Mouse (Mus musculus) brain, embryonic 14.5 days (tissue): ENCODE results near the gene Slc2a9. TPM values are rescaled to one million over a fixed set of nuclear protein-coding genes. Genes with fewer than 3 reads are reported as not detected.

Experiments
- DNase-seq: peaks from one replicate; pipeline ENCODE4 v3.0.0-alpha.2; 2011; ENCODE audit warnings: low read depth
- CTCF ChIP-seq: fragments of 200-500 bp; IDR thresholded peaks from 2 replicates; pipeline ENCODE4 v1.5.1; 2012; ENCODE audit warnings: inconsistent platforms, mild to moderate bottlenecking, moderate library complexity, borderline replicate concordance; ENCODE audit not compliant: insufficient read depth, insufficient read length; ENCODE audit errors: extremely low read depth
- POLR2A ChIP-seq: fragments of 200-500 bp; IDR thresholded peaks from 2 replicates; pipeline ENCODE4 v1.6.1; 2012; ENCODE audit warnings: mild to moderate bottlenecking, inconsistent platforms, borderline replicate concordance; ENCODE audit not compliant: poor library complexity, insufficient read depth, insufficient read length, severe bottlenecking; ENCODE audit errors: extremely low read depth
- polyA plus RNA-seq: library from polyadenylated mRNA; depleted of rRNA; stranded (reverse); fragments of >200 nt; gene quantifications from 2 replicates; pipeline ENCODE4 v1.2.3, GENCODE M21; 2012

Slc2a9 gene
- polyA plus RNA-seq, 1 experiment, result 0.81 TPM

DNA sequence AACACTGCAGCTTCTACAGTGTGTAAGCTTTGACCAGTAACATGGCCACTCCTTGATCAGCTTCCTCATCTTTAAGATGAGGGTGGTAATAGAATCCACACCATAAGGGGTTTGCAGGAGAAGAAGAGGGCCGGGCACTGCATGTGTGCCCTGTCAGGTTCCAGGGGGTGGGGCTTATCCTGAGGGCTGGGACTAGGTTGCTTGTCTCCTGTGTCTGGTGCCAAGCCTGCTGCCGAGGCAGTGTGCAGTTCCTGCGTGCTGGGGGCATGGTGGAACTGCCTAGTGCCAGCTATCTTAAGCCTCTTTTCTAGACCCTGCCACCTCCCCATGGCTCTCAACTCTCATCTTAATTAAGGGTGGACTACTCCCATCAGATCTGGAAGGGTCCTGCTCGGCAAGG is 23.9 kb downstream of the Slc2a9 start:
- peak; percentile 40 for DNase-seq
- TF ChIP-seq CTCF (no peak), POLR2A (no peak)

DNA sequence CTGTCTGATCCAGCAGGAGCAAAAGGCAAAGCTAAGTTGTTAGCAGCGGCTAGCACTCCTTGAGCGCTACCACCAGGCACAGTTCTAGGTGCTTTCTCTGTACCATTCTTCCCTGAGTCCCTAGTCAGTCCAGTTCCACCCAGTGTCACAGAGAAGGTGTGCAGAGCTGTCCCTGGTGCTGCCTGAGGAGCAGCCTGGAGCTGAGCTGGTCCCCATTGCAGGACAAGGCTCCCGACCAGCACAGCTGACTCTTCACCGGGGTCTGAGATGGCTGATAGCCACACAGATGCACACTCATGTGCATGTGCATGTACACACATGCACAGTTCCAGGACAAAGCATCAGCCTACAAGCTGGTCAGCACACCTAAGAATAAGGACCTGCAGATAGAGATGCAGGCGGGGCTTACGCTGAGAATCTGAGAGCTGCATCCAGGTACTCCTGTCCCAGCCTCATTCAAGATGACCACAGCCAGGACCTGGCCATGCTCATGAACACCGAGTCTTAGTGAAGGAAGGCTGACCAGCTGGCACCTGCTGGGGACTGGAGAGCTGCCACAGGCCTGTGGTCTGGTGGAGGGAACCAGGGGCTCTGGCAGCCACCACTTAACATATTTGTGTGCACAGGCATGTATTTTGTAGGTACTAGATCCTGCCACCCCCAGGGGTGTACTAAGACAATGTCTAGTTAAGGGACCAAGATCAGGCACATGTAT is 25.1 kb downstream of the Slc2a9 start:
- DNase-seq, result no peak
- no peak for TF ChIP-seq CTCF
- TF ChIP-seq POLR2A, result no peak

DNA sequence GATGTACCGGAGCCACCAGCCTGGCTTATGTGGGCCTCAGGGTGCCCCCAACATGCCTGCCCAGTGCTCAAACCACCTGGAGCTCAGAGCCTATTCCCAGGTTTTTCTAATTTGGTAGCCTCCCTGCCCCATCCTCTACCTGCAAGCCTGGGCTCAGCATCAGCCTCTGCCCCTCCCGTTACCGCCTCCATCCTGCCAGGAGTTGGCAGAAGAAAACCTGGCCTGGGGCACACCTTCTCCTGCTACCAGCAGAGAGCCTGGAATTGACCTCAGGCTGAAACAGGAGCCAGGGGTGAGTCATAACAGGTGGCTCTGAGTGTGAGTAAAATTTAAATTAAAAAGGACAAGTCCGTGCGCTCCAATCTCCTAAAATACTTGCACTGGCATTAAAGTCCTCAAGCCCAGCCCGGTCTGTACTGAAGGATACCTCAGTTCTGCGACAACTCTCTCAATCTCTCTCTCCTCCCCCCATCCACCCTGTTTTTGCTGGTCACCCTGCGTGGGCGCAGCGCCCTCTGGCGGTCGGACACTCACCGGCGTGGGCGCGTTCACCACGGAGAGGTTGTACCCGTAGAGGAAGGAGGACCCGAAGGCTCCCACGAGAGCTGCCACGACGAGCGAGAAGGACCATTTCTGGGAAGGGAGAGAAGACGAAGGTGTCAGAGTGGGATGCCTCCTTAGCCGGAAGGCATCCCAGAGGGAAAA is 25.9 kb downstream of the Slc2a9 start:
- DNase-seq, result no peak

DNA sequence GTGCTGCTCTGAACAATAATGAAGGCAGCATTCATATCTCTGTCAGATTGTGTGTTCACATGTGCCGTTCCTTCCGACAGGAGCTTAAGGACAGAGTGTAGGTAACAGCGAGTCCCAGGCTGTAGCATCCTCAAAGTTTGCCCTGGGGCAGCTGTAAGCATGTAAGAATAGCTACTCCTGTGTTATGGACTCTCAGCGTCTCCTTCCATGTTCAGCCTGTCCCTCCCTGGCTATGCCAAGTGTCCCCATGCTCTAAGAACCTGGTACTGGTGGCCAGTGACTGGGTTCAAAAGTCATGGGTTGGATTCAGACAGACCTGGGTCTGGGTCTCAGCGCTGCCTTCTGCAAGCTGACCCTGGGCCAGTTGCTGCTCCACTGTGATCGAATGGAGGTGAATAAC is 32.1 kb downstream of the Slc2a9 start:
- no peak for DNase-seq
- TF ChIP-seq POLR2A (no peak), CTCF (no peak)

More for the DNA sequence above, 25.9 kb downstream of the Slc2a9 start:
- TF ChIP-seq POLR2A, result no peak
- TF ChIP-seq CTCF, result peak; percentile 29; the same call in 1 of the 2 replicates

DNA sequence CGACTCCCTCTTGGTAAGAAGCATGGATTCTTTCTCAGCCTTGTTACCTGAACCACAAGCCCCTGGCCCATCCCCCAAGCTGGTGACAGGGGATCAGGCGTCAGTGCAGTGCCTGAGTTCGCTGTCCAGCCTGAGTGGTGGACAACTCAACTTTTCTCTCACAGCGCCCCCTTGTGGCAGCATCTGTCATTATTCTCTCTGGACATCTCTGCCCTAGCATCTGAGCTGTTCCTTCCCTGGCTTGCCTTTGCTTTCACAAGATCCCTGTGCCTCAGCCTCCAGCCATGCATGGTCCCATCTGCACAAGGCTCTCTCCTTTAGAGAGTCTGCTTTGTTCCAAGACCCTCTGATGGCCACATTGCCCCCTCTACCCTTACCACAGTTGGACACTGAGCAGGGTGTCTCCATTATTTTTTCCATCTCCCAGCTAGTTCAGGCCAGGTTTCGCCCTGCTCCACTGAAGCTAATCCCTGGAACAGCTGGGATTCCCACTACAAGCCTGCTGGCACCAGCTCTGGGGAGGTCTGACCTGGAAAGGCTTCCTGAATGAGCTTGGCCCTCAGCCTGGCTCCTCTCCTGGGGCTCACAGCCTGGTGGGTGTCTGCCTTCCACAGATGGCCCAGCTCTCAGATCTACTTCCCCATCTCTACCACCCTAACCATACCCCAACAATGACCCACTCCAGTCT is 32.9 kb downstream of the Slc2a9 start:
- DNase-seq, result peak; percentile 60
- TF ChIP-seq CTCF (peak; percentile 82), POLR2A (no peak)

DNA sequence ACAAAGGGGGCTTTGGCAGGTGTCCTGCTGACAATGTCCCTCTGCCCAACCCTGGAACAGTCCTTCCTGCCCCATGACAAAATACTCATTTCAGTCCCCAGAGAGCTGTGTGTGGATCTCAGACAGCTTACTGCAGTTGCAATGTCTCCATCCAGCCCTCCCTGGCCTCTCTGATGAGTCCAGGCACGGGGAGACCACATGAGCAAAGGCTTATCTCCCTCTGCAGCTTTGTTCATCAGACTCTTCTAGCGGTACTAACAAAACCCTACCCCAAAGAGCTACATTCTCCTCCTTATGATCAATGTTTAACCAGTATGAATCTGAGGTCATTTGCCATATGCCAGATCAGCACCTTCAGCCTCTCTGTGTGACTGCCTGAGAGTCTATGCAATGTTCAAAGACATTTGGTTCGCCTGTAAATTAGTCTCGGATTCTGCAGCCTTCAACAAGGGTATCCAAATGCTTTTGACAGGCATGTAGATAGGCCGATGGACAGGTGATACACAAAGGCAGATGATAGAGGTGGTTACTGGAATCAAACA is 36.3 kb downstream of the Slc2a9 start:
- DNase-seq, result no peak
- no peak for TF ChIP-seq CTCF
- TF ChIP-seq POLR2A, result no peak

DNA sequence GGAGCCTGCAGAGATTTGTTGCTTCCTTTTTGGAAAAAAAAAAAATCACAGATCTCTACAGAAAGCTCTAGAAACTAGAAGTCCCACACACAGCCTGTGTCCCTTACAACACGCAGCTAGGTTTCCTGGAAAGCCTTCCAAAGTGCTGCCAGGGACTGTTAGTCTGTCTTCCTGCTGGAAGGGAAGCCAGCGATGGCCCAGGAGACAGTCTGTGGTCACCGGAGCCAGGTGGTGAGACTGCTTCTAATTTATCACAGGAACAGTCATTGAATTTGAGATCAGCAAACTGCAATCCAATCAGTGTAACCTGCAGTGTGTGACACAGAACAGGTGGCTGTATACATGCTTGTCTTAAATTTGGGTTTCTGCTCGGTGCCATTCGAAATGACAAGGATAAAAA is 41.7 kb downstream of the Slc2a9 start:
- TF ChIP-seq POLR2A (no peak), CTCF (no peak)
- DNase-seq, result no peak

DNA sequence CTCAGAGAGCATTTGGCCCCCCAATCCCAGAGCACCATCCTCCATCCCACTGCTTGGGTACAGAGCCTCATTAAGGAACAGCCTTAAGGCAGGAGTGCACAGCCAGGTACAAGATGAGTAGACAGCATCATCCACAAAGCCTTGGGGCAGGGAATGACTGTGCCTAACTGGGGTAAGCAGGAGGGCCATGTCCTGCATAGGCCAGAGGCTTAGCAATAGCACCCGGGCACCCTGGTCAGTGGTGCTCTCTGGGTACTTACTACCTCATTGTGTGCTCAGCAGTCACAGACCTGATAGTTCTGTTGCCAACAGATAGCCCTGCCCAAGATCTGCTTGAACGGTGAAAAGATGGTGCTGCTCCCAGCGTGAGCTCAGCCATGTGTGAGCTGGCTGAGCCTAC is 52.0 kb downstream of the Slc2a9 start:
- no peak for DNase-seq
- TF ChIP-seq POLR2A (no peak), CTCF (no peak)

DNA sequence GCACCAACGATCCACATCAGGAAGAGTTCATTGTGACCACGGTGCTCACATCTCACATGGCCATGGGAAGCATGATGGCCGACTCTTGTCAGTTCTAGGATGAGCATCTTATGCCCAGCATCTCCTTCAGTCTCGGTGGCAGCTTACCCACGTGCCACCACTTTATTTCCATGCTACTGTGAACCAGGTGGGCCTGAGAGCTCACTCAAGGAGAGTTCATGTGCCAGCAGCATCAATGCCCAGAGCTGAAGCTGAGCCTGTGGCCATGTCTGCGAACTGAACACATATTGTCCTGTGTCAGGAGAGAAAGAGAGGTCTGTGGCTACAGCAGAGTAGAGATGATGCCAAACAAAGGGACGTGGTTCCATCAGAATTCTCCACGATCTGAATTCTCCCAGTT is 53.3 kb downstream of the Slc2a9 start:
- no peak for TF ChIP-seq CTCF
- no peak for DNase-seq

DNA sequence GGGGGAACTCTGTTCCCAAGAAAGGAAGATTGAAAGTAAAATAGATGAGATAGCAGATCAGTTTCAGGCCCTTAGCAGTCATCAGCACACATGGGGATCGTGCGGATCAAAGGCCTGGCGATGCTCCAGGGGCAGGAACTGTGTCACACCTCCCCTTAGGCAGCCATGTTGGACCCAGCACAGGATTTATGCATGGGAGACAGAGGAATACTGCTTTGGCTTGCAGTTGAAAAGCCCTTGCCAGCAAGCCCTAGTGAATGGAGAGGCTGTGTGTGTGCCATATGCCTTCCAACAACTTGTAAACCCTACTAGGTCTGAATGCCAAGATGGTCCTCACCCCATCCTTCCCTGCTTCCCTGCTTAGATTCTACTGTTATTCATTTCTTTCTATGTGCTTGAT is 54.8 kb downstream of the Slc2a9 start:
- DNase-seq, result peak; percentile 59
- no peak for TF ChIP-seq POLR2A
- no peak for TF ChIP-seq CTCF

DNA sequence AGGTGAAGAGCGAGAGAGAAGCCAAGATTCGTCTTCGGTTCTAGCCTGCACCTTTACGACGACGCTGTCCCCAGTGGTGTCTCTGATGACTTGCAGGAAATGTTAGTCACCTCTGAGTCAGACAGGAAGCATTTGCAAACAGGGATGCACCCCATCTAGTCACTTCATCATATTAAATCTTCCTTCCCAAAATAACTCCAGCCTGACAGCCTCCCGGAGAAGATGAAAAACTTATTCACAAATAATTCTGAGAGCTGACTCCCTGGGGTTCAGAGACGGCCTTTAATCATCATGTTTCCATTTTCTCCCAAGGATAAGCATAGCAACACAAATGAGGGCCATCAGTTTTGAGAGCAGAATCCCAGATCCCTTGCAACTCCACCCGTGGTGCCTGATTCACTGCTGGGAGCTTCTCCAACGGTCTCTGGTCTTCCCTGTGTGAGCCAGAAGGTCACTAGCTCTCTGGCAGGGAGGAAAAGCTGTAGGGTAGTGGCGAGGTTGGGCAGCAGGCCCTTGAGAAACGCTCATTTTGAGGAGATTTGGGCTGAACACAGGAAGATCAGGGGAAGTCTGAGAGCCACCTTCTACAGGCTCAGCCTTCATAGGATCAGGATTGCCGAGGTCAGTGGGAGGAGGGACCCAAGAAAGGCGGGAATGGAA is 56.5 kb downstream of the Slc2a9 start:
- no peak for DNase-seq
- TF ChIP-seq CTCF, result no peak; the same call in 1 of the 2 replicates
- TF ChIP-seq POLR2A, result no peak

DNA sequence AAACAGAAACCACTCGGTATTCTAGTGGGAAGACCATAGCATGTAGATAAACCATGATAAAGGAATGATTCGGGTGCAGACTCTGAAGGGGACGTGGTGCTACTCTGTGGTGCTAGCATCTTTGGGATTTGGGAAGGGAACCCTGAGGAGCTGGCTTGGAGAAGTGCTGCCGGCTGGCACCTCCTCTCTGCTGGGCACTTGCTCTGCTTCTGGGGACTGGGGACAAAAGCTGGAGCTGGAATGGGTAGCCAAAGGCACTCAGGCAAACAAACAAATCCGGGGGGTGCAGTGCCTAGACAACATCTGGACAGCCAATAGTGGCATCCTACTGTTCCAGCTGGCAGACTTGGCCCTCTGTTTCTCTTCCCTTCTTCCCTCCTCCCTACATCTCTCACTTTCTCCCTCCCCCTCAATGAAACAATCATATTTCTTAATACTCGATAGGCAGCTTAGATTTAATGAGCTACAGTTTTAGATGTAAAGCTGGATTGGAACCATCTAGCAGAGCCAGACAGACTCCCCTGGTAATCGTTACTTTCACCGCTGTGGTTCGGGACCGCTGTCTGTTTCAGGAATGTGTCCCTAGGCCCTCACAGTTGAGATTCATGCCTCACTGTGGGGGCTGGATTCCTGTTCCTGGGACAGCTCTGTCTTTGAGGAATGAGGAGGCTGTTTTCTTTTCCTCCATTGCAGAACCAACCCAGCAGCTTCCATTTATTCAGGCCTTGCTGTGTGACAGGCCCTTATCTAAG is 61.7 kb downstream of the Slc2a9 start:
- DNase-seq, result no peak

More for the DNA sequence above, 61.7 kb downstream of the Slc2a9 start:
- no peak for TF ChIP-seq POLR2A
- TF ChIP-seq CTCF, result no peak
